Mouse (Mus musculus) C2C12 (cell line): ENCODE data around the gene Traip.

Experiments used
- CTCF ChIP-seq: IDR thresholded peaks from one replicate; pipeline ENCODE4 v1.5.1; 2011; ENCODE audit not compliant: control insufficient read depth, insufficient read depth, insufficient read length
- MAX ChIP-seq: IDR thresholded peaks from one replicate; pipeline ENCODE4 v1.6.1; 2011; ENCODE audit warnings: mild to moderate bottlenecking, control low read depth

GRCm38 (mm10) chr9:107928169-107928568 is 21.8 kb upstream of the Traip start, which contains the start of gene Actl11:
- TF ChIP-seq MAX, result no peak
- no peak for TF ChIP-seq CTCF
